Mouse (Mus musculus): Measurements from ENCODE around the gene Coro2a. TPM values are rescaled to one million over a fixed set of nuclear protein-coding genes. Genes with fewer than 3 reads are reported as not detected.

Coro2a gene
- total RNA-seq, 2 experiments from 2014 or later: 27.2 to 29.4 TPM

DNA sequence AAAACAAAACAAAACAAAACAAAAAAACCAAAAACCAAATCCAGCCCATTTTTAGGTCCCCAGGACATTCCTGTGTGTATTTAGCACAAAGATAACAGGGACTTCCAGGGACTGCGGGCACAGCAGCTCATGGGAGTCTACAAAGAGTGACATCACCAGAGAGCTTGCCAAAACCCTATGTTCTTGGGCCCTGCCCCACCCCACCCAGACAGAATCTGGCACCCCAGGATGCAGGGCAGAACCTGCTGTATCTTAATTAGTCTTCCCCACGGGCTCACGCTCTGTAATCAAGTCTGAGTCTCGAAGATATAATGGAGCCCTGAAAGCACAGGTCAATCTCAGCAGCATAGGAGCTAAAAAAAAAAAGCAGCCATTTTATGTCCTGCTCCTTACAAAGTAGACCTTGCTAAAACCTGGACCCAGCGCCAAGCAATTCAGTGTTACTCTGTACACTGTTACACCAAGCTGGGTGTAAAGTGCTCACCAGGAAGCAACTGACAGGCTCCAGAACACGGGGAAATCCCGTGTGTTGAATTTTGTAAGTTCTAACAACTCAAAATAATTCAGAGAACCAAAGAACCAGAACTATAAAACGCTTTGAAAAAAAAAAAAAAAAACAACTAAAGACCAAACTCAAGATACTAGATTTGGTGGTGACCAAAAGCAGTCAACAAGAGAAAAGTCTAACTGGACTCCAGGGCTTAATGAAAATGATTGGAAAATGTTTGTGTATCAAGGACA, 34.9 kb downstream of the Coro2a start:
- intact Hi-C loops (cut with DNase I): no loop called here

DNA sequence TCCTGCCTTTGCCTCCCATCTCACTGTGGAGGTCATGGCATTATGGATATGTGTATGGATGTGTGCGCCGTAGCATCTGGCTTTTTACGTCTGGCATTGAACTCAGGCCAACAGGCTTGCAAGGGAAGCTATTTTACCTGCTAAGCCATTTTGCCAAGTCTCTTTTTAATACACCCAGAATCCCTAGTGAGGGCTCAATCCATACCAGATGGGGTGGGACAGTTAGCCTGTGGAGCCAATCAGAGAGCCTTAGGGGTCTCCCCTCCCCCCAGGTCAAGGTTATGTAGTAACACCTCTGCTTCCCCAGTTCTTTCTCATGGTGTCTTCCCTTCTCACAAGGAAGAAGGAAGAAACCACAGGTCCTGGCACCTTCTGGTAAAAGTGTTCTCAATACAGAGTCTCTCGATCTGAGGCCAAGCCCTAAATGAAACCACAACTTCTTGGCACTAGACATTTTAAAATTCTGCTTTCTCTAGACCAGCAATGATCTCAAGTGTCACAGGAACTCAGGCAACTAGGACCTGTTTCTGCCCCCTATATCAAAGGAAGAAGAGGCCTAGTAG, 36.5 kb downstream of the Coro2a start:
- intact Hi-C loops (cut with DNase I): no loop called here
- no peak for DNase-seq (ENCODE audit: low spot score in 2 of 2)

More for the DNA sequence above, 34.9 kb downstream of the Coro2a start:
- no peak for DNase-seq (ENCODE audit: low spot score in 2 of 2)

DNA sequence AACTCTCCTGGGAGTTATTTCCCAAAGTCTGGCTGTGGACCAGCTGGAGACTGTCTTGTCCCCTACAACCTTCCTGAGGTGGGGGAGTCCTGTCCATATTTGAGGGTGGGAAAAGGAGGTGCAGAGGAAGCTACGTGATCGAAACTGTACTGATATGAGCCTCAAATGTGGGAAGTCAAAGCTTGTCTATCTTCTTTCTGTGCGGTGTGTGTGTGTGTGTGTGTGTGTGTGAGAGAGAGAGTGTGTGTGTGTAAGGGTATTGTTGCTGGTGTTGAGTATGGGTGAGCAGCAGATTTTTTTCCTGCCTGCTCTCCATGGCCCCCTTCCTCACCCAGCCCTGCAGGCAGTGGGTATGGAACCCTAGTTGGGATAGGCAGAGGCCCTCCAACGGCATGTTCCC, 37.8 kb downstream of the Coro2a start:
- DNase-seq (ENCODE audit: low spot score in 2 of 2): no peak

DNA sequence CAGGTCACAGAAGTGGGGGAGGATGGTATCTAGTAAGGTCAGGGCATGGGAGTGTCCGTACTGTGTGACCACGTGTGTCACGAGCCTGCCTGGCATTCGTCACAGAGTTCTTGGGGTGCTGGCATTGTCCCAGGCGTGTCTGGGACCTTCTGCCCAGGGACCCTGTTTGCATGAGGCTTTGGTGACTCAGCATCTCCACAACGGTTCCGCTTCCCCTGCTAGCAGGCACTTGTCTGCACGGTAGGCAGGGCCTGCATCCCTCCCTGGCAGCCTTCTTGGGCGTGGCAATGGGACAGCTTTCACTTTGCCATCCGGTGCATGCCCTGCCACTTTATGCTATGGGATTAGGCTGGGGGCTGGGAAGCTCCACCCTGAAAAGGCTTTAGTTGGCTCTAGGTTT, 38.2 kb downstream of the Coro2a start:
- intact Hi-C loops (cut with DNase I): no loop called here
- no peak for DNase-seq (ENCODE audit: low spot score in 2 of 2)

More for the DNA sequence above, 37.8 kb downstream of the Coro2a start:
- intact Hi-C loops (cut with DNase I): no loop called here

DNA sequence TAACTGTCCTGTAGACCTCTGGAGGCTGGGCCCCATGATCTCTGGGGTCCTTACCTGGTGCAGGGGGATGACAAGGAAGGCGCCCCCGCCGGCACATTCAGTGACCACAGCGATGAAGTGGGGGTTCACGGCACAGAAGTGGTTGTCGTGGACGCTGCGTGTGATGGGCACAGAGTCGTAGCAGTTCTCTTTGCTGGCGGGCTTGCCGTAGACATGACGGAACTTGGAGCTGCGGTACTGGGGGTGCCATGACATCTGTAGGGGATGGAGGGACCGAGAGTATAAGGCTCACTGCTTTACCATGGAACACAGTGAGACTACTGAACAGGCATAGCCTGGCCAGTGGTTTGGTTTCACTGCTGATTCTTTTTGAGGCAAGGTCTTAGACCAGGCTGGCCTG, 39.2 kb downstream of the Coro2a start:
- intact Hi-C loops (cut with DNase I): no loop called here
- no peak for DNase-seq (ENCODE audit: low spot score in 2 of 2)

DNA sequence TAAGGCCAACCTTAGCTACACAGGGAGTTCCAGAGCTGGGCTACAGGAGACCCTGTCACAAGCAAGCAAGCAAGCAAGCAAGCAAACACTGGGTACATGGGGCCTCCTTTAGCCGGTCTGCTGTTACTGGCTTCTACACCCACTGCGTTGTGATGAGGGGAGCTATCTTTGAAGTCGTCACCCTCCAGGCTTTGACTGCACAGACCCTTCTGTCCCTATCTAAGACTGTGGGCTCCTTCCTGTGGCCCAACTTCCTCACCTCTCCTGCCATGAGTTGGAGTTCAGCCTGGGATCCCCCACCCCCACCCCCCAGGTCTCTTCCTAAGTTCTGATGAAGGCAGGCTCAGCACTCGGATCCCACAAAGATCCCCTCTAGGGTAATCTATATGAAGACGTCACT, 40.0 kb downstream of the Coro2a start:
- no peak for DNase-seq (ENCODE audit: low spot score in 2 of 2)
- intact Hi-C loops (cut with DNase I): no loop called here

DNA sequence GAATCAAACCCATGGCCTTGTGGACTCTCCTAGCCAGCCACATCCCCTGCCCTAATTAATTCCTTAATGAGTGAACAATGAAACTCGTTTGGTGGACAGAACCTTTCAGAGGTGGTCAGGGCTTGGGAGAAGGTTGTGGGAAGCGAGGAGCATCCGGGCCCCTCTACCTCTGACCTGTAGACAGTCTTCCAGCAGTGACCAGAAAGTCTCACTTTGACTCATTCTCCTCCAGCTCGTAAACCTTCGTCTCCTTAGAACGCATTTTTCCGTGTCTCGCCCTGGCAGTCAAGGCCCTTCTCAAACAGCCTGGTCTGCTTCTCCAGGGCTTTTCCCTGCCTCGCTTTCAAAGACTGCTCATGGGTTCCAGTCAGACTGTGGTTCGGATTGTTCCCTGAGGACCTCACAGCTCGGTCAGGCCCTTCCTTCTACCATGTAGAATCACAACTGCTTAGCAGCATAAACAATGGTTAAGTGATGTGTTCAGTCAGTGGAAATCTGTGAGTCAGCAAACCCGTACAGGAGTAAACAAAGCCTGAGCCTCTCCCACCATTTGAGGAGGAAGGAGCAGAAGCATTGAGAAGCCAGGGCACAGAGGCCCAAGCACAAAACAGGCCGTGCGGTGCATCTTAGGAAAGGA, 41.8 kb downstream of the Coro2a start:
- intact Hi-C loops (cut with DNase I): no loop called here
- no peak for DNase-seq (ENCODE audit: low spot score in 2 of 2)

DNA sequence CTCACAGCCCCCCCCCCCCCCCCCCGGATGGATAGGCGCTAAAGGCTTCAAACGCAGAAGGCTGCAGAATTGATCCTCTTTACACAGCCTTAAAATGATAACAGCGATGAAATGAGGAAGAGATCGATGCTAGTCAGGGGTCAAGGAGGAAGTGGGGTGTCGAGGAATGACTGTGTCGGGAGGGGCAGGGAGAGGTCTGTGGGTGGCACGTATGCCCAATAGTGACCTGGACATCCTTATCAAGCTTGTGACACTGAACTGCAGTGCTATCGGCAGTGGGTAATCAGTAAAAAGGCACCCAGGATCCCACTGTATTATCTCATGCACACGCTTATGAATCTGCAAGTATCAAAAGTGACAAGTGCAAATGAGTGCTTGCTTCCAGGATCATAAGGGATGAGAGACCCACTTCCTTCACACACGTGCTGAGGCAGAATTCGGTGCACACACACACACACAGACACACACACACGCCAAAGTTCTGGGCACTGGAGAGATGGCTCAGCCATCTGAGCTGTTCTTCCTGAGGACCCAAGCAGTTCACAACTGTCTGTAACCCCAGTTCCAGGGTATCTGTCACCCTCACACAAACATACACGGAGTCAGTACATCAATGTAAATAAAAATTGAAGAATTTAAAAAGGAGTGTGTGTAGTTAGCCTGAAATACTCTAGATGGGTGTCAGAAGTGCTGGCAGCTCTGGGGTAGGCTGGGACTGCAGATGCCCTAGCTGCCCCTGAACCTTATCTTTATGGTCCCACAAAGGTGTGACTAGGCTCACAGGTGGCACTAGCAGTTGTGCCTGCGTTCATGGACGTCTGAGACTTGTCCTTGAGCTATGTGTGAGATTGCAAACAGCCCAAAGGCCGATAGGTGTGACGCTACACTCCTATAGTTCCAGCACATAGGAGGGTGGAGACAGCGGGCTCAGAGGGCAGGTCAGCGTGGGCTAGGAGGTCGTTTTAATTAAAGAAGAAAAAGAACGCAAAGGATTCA, 43.0 kb downstream of the Coro2a start:
- intact Hi-C loops (cut with DNase I): no loop called here
- no peak for DNase-seq (ENCODE audit: low spot score in 2 of 2)

DNA sequence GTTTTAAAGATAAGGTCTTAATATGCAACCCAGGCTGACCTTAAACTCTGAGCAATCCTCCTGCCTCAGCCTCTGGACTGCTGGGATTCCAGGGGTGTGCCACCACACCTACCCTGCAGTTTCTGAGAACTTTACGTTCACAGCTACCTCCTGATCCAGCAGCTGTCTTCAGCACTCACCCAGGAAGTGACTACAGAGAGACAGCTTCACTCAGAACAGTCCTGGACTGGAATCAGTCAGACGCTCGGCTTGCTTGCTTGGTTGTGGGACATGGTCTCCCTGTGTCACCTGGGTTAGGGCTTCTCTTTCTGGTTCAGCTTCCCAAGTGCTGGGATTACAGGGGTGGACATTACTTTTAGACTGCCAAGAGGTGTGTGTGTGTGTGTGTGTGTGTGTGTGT, 45.1 kb downstream of the Coro2a start:
- intact Hi-C loops (cut with DNase I): no loop called here
- DNase-seq (ENCODE audit: low spot score in 2 of 2): no peak

DNA sequence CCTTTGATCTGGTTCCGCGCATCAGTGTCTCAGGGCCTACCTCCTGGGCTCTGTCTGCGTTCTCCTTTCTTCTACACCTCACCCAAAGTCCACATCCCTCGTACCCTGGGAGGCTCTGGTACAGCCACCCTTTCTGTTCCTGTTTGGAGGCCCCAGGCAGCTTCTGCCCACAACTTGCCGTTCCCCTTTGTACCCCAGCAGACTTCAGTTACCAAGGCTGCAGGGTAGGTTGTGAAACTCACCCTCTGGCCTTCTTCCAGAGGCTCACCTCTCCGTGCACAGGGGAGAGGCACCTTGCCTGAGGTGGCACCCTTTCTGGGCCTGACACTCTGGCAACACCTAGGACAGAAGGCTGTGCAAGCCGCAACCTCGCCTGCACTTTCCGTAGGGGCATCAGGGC, 46.2 kb downstream of the Coro2a start:
- no peak for DNase-seq (ENCODE audit: low spot score in 2 of 2)
- intact Hi-C loops (cut with DNase I): no loop called here

DNA sequence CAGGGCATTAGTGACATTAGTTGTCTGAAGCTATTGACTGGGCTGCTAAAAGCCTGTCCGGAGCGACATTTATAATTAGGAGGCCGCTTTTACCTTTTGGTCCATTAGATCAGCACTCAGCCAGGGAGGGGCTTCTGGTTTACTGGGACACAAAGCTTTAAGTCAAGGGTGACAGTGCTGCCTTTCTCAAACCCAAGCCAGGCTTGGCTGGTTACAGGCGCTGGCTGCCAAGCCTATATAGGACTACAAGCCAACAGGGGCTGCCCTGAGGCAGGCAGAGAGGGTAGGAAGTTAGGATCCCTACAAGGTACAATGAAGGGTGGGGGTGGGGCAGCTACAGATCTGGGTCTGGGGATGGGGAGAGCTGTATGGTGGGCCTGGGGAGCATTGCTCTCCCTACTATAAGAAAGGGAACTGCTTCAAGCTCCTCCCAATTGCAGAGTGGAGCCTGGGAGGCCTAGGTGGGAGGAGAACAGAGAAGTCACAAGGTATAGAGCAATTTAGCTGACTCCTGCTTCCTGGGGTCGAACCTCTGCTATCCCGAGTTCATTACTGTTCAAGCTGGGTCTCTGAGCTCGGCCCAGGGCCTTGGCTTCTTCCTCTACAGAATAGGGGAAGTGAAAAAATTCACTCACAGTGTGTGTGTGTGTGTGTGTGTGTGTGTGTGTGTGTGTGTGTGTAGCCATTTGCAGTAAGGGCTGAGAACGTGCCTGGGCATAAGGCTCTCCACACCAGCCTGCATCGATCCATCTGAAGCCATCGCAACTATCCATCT, 47.5 kb downstream of the Coro2a start:
- intact Hi-C loops (cut with DNase I): no loop called here
- no peak for DNase-seq (ENCODE audit: low spot score in 2 of 2)

DNA sequence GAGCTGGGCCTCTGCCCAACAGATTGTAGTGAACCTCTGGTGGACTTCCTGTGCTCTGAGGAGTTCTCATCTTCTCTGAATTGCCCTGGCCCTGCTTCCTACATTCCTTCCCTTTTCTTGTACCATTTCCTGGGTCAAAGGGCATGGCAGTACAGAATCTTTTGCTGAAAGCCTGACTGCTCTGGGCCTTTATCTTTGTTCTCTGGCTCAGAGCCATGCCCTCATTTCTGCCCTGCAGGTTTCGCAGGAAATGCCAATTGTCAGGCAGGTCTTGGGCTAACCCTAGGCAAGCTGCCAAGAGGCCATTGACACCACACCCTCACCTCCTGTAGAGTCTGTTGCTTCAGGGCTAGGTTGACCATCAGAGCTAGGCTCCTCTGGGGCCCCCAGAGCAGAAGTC, 48.1 kb downstream of the Coro2a start:
- intact Hi-C loops (cut with DNase I): no loop called here
- DNase-seq (ENCODE audit: low spot score in 2 of 2): no peak

DNA sequence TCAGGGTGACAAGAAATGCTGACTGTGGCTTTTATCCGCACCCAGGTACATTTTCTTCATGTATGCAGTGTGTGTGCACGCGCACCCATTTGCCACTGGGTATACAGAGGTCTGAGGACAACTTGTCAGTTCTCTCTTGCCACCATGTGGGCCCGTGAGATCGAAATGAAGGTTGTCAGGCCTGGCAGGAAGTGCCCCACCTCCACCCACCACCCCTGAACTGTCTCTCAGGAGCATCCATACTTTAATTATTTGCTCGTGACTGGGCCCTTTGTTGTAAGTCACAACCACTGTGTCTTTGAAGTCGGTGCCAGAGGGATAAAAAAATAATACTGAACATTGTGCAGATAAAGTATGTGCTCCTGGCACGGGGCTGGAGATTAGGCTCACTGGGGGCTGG, 51.6 kb downstream of the Coro2a start:
- DNase-seq (ENCODE audit: low spot score in 2 of 2): no peak
- intact Hi-C loops (cut with DNase I): no loop called here

DNA sequence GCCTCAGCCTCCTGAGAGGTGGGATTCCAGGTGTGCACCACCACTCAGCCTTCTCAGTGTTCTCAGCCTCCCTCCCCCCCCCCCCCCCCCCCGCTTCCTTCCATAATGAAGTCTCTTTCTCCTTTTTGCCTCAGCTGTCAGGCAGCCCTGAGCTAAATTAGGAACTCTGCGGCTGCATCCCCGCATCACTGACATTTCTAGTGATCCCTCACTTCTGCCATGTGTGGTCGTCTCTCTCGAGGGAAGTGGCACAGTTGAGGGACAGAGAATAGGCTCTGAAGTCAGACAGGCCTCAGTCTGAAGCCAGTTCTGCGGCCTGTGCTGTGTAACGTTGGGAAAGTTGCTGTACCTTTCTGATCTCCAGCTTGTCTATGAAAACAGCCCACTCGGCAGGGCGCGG, 52.0 kb downstream of the Coro2a start:
- no peak for DNase-seq (ENCODE audit: low spot score in 2 of 2)
- intact Hi-C loops (cut with DNase I): no loop called here

DNA sequence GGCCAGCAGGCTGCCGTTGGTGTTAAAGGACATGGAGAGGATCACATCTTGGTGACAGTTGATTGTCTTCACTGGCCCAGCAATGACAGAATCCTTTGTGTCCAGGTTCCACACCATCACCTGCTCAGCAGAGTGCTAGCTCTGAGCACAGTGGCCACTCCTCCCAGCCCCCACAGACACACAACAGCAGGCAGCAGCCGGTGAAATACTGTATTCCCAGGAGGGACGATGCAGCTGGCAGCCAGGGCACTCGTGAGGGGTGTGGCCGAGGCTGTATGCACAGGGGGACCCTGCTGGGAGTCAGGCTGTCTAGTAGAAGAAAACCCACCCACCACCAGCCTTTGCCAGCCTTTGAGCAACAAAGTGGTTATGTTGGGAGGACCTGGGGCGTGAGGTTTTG, 55.3 kb downstream of the Coro2a start:
- intact Hi-C loops (cut with DNase I): no loop called here
- DNase-seq (ENCODE audit: low spot score in 2 of 2): no peak

DNA sequence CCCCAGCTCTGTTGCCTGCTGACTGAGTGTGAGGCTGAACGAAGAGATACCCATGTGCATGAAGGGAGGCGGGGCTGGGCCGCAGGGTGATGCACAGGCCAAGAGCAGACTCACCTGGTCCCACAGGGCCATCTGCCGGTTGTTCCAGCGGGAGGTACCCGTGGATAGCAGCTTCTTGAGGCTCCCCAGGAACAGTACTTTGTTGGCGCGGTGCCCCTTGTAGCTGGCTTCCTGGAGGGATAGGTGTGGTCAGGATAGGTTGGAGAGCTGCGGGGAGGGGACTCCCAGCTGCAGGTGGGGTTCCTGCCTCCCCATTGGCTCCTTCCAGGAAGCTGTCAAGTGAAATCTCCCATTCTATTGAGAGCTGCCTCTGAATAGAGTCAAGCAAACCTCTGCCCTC, 56.5 kb downstream of the Coro2a start:
- DNase-seq (ENCODE audit: low spot score in 2 of 2): no peak
- intact Hi-C loops (cut with DNase I): no loop called here

DNA sequence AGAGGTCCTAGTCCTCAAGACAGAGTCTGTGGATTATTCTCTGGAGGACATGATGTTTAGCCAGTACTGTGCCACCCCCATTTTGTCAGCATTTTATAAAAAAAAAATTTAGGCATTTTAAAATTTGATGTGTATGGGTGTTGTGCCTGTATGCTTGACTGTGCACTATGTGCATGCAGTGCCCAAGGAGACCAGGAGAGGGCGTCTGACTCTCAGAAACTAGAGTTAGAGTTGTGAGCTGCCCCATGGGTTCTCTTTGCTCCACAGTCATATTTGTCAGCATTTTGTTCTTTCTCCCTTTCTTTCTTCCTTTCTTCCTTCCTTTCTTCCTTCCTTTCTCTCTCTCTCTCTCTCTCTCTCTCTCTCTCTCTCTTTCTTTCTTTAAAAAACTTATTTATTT, 57.7 kb downstream of the Coro2a start:
- intact Hi-C loops (cut with DNase I): no loop called here
- DNase-seq (ENCODE audit: low spot score in 2 of 2): no peak

DNA sequence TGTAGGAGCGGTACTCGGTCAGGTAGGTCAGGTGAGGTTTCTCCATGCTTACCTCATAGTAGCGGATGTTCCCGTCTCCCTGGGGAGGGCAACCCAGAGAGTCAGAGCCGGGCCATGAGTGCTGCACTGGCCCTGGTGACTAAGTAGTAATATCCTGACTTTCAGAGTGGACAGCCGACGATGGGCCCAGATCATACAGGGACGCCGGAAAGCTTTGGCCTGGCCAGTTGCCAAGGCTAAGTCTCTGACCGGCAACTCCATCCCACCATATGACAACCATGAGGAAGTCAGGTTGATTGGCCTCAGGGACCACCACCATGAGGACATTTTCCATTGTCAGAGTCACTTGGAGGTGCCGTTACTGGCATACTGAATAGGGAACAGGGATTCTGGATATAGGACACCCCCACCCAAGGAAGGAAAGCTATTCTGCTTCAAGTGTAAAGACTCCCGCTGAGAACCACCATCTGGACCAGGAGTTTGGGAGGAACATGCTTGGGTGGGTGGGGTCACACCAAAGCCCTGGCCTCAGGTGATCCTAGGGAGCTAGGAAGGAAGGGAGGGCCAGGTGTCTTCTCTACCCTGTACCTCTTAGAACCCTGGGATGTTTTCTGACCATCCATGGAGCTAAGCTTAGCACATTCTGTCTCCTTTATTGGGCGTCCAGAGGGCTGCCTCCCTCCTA, 58.5 kb downstream of the Coro2a start:
- intact Hi-C loops (cut with DNase I): no loop called here

DNA sequence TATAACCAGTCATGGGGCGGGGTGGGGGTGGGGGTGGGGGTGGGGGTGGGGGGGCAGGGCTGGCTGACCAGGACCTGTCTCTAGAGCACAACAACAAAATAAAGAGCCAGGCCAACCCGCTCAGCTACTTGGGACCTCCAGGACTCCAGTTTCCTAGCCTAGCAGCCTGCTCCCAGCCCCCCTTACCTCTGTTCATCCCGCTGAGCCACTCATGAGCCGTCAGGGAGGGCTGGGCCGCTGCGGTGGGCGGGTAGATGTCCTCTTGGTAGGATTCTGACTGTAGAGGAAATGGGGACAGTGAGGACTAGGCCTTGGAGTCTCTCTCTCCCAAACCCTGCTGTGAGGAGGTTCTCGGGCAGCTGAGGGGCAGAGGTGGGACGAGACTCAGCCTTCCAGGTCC, 60.3 kb downstream of the Coro2a start:
- no peak for DNase-seq (ENCODE audit: low spot score in 2 of 2)
- intact Hi-C loops (cut with DNase I): no loop called here

More for the DNA sequence above, 58.5 kb downstream of the Coro2a start:
- no peak for DNase-seq (ENCODE audit: low spot score in 2 of 2)
